Mouse (Mus musculus) midbrain, embryonic 10.5 days (tissue): ENCODE measurements around the gene Cnnm1. TPM values are rescaled to one million over a fixed set of nuclear protein-coding genes. Genes with fewer than 3 reads are reported as not detected.

Source experiments
- DNase-seq: peaks from one replicate; pipeline ENCODE4 v3.0.0-alpha.2; 2017; ENCODE audit warnings: low spot score
- H3K27ac ChIP-seq: fragments of 300-500 bp; sonication (generic); replicated peaks from 2 replicates; pipeline ENCODE4 v1.5.1; 2016; ENCODE audit warnings: mild to moderate bottlenecking
- H3K27me3 ChIP-seq: fragments of 300-500 bp; sonication (generic); 2 replicates; pipeline ENCODE4 v1.6.1; 2016; ENCODE audit warnings: low read depth, mild to moderate bottlenecking; ENCODE audit not compliant: poor library complexity, severe bottlenecking
- H3K36me3 ChIP-seq: fragments of 300-500 bp; sonication (generic); 2 replicates; pipeline ENCODE4 v1.6.1; 2016; ENCODE audit warnings: mild to moderate bottlenecking, moderate library complexity
- H3K4me1 ChIP-seq: fragments of 300-500 bp; sonication (generic); 2 replicates; pipeline ENCODE4 v1.6.1; 2016
- H3K4me3 ChIP-seq: fragments of 300-500 bp; sonication (generic); 2 replicates; pipeline ENCODE4 v1.5.1; 2016; ENCODE audit warnings: mild to moderate bottlenecking, moderate library complexity
- H3K9me3 ChIP-seq: fragments of 300-500 bp; sonication (generic); replicated peaks from 2 replicates; pipeline ENCODE4 v1.6.1; 2016; ENCODE audit warnings: mild to moderate bottlenecking
- WGBS: fragments of 180-500 bp; shearing (Covaris S2); methylation state at CpG from one replicate; pipeline ENCODE4 v1.1.7; 2016; 5-methylcytosine and 5-hydroxymethylcytosine counted together
- polyA plus RNA-seq: library from polyadenylated mRNA; unstranded; fragments of >200 nt; fragmentation: Nextera tagmentation; extraction: Ambion mirVana; gene quantifications from 2 replicates; pipeline ENCODE4 v1.2.1, GENCODE M21; 2016

The Cnnm1 gene
- polyA plus RNA-seq, 1 experiment from 2014 or later, result 0.53 TPM

DNA sequence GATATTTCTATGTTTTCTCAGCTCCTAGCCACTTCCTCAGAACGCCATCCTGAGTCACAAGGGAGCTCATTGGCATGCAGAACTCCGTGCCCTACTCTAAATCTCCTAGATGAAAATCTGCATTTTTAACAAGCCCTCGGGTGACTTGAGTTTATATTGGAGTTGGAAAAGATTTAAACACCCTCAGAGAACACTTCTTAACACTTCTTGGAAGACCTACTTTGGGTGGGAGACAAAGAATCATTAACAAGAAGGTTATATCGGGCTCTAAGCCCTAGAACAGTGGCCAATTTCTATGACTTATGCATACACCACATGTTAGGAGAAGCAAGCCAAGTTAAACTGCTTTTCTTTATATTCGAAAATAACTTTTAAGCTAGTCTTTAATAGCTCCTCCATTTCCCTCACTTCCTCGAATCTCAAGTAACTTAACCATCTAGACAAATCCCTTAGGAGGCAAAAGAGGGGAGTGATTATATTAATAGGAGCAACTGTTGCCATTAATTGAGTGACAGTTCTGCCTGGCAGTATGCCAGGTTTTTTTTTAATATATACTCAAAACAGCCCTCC is 4.5 kb downstream of the Cnnm1 start:
- Histone ChIP-seq H3K36me3 (0 out of 2 replicates have a peak, but pooled peaks cover 2% of the 10 kb centered on the region), H3K4me1 (peaks cover 24% of the 10 kb centered on the region), H3K27me3 (peaks cover 41% of the 10 kb centered on the region), H3K27ac (no peak overlapping the region), H3K9me3 (peaks cover 10% of the 10 kb centered on the region; the same call in 1 of the 2 replicates), H3K4me3 (no peak overlapping the region)
- no peak for DNase-seq
- whole genome bisulfite sequencing, result 86% methylated on average over 6 of the region's 6 CpGs

DNA sequence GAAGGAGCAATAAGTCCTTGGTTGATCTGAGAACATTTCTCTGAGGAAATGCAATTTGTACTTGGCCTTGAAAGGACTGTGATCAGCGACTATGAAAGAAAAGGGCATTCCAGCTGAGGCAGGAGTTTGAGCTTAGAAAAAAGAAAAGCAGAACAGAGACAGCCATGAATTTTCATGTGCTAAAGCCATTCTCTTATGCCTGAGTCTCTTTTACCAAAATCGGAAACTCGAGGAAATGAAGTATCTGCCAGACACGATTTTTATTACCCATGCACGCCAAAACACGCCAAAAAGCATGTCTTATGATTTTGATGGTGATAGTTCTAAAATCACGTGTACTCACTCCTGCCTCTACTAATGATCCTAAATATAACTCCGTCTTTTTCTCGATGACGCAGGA is 11.3 kb downstream of the Cnnm1 start:
- 88% methylated on average over 10 of the region's 10 CpGs for WGBS
- H3K27me3 ChIP-seq, result no peaks in the 10 kb centered on the region
- no peak for DNase-seq
- no peak overlapping the region for H3K4me3 ChIP-seq
- no peak overlapping the region for H3K27ac ChIP-seq
- H3K36me3 ChIP-seq, result no peaks in the 10 kb centered on the region
- no peaks in the 10 kb centered on the region for H3K4me1 ChIP-seq
- no peaks in the 10 kb centered on the region for H3K9me3 ChIP-seq

DNA sequence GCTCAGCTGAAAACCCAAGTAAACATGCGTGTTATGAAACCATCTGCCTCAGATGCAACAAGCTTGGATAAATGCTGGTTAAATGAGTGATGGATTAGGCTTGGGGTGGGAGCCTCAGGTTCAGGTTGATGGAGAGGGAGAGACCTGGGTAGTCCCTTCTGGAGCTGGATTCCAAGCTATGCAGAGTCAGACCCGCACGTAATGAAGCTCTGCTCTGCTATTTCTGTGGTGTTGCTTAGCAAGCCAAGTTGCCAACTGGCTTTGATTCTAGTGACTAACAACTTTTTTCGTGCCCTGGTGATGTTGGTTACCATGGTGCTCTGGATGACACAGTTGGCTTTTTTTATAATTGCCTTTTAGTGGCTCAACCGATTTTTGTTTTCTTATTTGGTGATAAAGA is 11.9 kb downstream of the Cnnm1 start:
- H3K4me1 ChIP-seq, result no peaks in the 10 kb centered on the region
- H3K27ac ChIP-seq, result no peak overlapping the region
- no peaks in the 10 kb centered on the region for H3K36me3 ChIP-seq
- 85% methylated on average over 5 of the region's 5 CpGs for WGBS
- no peaks in the 10 kb centered on the region for H3K27me3 ChIP-seq
- H3K4me3 ChIP-seq, result no peak overlapping the region
- H3K9me3 ChIP-seq, result no peaks in the 10 kb centered on the region
- DNase-seq, result no peak

DNA sequence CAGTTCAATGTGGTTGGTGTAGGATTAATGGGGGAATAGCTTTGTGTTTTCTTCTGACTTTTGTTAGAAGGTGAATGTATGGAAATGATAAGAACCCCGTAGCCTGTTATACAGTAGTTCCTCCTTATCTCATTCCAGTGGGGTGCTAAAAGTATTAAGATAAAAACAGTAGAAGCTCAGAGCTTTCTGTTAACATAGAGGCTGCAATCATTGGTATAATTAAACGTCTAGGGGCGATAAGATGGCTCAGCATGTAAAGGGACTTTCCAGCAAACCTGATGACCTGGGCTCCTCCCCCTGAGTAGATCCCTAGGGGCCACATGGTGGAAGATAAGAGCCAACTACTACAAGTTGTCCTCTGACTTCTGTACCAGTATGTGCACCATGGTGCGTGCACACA is 12.8 kb downstream of the Cnnm1 start:
- WGBS, result 82% methylated on average over 4 of the region's 4 CpGs
- H3K4me1 ChIP-seq, result no peaks in the 10 kb centered on the region
- DNase-seq, result no peak
- no peaks in the 10 kb centered on the region for H3K27me3 ChIP-seq
- H3K36me3 ChIP-seq, result no peaks in the 10 kb centered on the region
- no peaks in the 10 kb centered on the region for H3K9me3 ChIP-seq
- H3K4me3 ChIP-seq, result no peak overlapping the region
- no peak overlapping the region for H3K27ac ChIP-seq

DNA sequence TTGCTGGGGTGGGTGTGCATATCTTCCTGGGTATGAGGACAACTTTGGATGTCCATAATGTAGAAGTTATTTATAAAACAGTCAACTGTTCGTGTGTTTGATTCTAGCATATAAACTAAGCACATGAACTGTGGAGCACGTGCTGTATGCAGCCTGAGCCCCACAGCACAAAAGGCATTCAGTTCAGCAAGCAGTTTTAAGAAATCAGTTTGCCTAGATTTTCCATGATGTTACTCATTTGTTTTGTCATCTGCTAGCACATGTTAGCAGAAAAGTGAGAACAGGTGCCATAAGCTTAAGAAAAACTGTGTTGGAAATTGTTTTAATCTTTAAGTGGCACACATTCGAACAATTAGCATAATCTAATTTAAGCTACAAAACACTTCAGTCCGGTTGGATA is 19.7 kb downstream of the Cnnm1 start:
- H3K27ac ChIP-seq, result no peak overlapping the region
- no peaks in the 10 kb centered on the region for H3K36me3 ChIP-seq
- no peaks in the 10 kb centered on the region for H3K9me3 ChIP-seq
- no peaks in the 10 kb centered on the region for H3K4me1 ChIP-seq
- no peaks in the 10 kb centered on the region for H3K27me3 ChIP-seq
- no peak overlapping the region for H3K4me3 ChIP-seq
- WGBS, result 83% methylated on average over 4 of the region's 4 CpGs
- no peak for DNase-seq

DNA sequence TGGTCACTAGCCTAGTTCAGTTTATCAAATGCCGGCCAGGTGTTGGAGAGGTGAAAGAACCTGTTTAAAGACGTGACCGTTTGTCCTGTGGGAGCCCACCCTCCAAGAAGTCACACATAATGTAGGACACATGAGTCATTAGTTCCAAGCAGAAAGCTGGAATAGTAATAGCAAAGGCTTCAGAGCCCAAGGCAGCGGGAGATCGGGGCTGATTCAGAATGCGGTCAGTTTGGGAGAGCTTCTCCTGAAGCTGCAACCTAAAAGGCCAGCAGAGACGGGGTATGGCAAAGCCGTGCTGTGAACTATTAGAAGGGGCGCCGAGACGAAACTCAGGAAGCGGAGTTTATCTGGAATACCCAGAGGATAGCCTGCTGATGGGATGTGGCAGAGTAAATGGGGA is 20.2 kb downstream of the Cnnm1 start:
- 92% methylated on average over 12 of the region's 12 CpGs for WGBS
- H3K4me1 ChIP-seq, result no peaks in the 10 kb centered on the region
- H3K36me3 ChIP-seq, result no peaks in the 10 kb centered on the region
- H3K27me3 ChIP-seq, result no peaks in the 10 kb centered on the region
- H3K27ac ChIP-seq, result no peak overlapping the region
- H3K4me3 ChIP-seq, result no peak overlapping the region
- H3K9me3 ChIP-seq, result no peaks in the 10 kb centered on the region
- DNase-seq, result no peak

DNA sequence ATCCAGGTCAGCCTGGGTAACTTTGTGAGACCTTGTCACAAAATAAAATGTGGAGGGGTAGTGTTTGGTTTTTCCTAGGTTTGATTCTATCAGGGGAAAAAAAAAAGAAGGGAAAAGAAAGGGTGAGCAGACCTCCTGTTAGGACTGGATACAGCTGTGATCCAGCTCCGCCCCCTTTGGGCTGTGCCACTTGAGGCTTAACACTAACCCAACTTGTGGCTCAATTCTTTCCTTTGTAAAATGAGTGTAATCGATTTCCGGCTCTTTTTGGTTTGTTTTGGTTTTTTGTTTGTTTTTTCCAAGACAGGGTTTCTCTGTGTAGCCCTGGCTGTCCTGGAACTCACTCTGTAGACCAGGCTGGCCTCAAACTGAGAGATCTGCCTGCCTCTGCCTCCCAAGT is 21.9 kb downstream of the Cnnm1 start:
- Histone ChIP-seq H3K9me3 (no peaks in the 10 kb centered on the region), H3K4me3 (no peak overlapping the region), H3K36me3 (no peaks in the 10 kb centered on the region), H3K4me1 (no peaks in the 10 kb centered on the region), H3K27ac (no peak overlapping the region), H3K27me3 (no peaks in the 10 kb centered on the region)
- WGBS, result 89% methylated on average over 3 of the region's 3 CpGs
- DNase-seq, result no peak

DNA sequence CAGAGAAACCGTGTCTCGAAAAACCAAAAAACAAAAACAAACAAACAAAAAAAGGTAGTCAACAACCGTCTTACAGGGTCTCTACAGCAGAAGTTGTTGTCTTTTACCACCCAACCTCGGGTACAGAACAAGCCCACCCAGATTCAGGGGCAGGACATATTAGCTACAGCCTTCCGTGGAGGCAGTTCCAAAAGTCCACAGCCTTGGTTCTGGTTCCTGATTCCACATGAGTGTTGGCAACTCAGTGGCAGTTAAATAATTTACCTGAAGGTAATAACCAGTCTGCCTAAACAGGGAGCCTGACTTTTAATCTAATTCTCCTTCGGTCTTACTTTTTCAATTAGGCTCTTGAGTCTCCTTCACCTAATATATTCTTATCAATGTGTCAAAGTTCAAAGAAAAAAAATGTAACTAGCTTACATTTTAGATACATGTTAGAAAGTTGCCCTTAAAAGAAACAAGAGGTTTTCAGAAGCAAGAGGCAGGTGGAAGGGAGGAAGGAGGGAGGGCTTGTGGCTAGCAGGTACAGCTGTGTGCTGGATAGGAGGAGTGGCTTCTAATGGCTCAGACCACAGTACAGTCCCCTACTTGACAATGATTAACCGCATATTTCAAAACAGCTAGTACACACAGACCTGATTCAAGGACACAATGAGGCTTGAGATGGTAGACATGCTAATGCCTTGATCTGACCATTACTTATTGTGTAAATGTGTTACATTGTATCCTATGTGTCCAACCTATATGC is 23.5 kb downstream of the Cnnm1 start:
- Histone ChIP-seq H3K27me3 (no peaks in the 10 kb centered on the region), H3K36me3 (no peaks in the 10 kb centered on the region), H3K9me3 (no peaks in the 10 kb centered on the region), H3K27ac (no peak overlapping the region), H3K4me3 (no peak overlapping the region), H3K4me1 (no peaks in the 10 kb centered on the region)
- 94% methylated on average over 7 of the region's 7 CpGs for WGBS
- no peak for DNase-seq

DNA sequence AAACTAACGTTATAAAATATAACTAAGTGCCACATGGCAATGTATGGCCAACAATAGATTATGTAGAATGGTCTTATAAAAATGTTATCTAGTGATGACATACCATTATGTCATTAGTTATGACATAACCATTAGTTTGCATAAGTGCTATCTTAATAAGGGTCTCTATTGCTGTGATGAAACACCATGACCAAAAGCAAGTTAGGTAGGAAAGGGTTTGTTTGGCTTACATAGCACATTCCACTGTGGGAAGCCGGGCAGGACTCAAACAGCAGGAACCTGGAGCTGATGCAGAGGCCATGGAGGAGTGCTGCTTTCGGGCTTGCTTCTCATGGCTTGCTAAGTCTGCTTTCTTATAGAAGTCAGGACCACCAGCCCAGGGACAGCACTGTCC is 24.1 kb downstream of the Cnnm1 start:
- 86% methylated on average over 3 of the region's 3 CpGs for WGBS
- H3K36me3 ChIP-seq, result no peaks in the 10 kb centered on the region
- H3K27me3 ChIP-seq, result no peaks in the 10 kb centered on the region
- H3K27ac ChIP-seq, result no peak overlapping the region
- no peaks in the 10 kb centered on the region for H3K9me3 ChIP-seq
- H3K4me1 ChIP-seq, result peaks cover 2% of the 10 kb centered on the region
- H3K4me3 ChIP-seq, result no peak overlapping the region
- DNase-seq, result no peak

DNA sequence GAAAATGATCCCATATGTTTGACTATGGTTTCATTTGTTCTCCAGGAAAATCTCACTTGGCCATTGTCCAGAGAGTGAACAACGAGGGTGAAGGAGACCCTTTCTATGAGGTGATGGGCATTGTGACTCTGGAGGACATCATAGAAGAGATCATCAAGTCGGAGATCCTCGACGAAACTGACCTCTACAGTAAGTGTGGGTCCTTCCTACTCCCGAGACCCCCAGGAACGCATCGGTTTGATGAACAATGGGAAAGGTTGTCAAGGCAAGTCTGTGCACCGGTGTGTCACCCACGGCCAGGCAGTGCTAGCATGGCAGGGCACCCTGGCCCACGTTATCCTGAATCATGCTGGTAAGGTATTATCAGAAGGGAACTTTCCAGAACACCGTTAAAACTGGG is 24.8 kb downstream of the Cnnm1 start:
- Histone ChIP-seq H3K27ac (no peak overlapping the region), H3K4me1 (peaks cover 7% of the 10 kb centered on the region), H3K4me3 (no peak overlapping the region), H3K36me3 (no peaks in the 10 kb centered on the region), H3K9me3 (no peaks in the 10 kb centered on the region), H3K27me3 (no peaks in the 10 kb centered on the region)
- DNase-seq, result no peak
- WGBS, result 92% methylated on average over 11 of the region's 11 CpGs

DNA sequence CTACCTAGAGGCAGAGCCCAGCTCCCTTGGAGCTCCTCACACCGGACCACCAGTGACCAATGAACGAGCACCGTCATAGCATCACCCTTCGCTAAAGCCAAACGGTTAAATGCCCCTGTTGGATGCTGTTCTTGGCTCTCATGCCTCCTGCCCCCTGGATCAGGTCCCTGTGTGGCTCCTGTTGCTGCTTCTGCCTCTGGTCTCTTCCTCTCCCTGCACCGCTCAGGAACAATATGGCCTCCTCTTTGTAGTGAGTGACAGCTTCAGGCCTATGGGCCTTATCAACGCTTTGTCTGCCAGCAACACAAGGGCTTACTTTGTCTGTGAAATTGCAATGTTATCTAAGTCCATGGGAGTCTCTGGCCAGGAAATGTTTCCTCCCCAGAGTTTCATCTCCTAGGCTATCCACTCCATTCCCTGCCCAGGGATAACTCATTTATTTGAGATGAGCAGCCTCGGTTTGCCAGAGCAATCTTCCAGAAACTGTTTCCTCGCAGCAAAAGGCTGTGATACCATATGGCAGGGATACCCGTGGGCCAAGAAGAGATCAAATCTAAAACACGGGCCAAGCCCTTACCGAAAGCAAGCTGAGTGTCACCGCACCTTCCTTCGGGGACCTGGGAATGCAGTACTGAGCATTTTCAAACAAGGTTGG is 25.5 kb downstream of the Cnnm1 start:
- Histone ChIP-seq H3K9me3 (no peaks in the 10 kb centered on the region), H3K4me3 (no peak overlapping the region), H3K36me3 (no peaks in the 10 kb centered on the region), H3K27ac (no peak overlapping the region), H3K27me3 (no peaks in the 10 kb centered on the region), H3K4me1 (peaks cover 7% of the 10 kb centered on the region)
- WGBS, result 90% methylated on average over 14 of the region's 14 CpGs
- no peak for DNase-seq

DNA sequence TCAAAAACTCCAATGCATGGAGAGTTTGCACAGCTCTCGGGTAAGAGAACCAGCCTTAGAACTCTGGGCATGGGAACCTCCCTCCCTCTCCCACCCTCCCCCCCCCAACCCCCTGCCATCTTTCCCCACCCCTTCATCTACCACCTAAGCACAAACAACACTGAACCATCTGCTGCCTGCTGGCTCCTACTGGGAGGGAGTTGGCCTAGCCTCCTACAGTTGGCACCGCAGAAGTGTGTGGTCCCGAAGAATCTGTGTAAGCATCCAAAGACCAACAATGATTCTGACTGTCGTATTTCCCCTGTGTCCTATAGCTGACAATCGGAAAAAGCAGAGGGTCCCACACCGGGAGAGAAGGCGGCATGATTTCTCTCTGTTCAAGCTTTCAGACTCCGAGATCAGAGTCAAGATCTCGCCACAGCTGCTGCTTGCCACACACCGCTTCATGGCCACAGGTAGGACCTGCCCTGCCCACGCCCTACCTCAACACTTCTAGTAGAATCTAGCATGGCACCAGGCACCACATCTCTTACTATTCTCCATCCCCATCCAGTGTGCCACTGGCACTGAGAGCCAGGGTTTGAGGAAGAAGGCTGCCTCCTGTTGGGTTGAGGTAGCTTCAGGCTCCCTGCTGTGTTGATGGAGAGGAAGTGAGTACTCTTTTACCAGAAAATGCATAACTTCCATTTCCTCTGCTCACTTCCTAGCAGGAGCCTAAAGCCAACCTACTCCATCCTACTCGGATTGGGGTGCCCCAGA is 27.9 kb downstream of the Cnnm1 start:
- H3K4me3 ChIP-seq, result no peak overlapping the region
- H3K36me3 ChIP-seq, result no peaks in the 10 kb centered on the region
- peaks cover 7% of the 10 kb centered on the region for H3K4me1 ChIP-seq
- no peak for DNase-seq
- no peaks in the 10 kb centered on the region for H3K27me3 ChIP-seq
- WGBS, result 83% methylated on average over 12 of the region's 12 CpGs
- H3K9me3 ChIP-seq, result no peaks in the 10 kb centered on the region
- no peak overlapping the region for H3K27ac ChIP-seq

DNA sequence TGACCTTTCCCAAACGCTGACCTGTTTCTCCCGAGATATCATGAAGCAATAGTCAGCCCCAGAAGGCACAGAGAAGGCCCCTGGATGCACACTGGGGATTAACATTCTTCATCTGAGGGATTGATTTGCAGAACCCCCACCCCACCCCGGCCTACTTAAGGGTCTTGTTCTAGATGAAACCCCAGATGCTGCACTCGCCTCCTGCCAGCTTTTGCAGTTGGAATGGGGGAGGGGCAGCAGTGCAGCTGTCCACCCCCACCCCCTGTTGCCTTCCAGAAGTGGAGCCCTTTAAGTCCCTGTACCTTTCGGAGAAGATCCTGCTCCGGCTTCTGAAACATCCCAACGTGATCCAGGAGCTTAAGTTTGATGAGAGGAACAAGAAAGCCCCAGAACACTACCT is 29.1 kb downstream of the Cnnm1 start:
- Histone ChIP-seq H3K27ac (no peak overlapping the region), H3K36me3 (no peaks in the 10 kb centered on the region), H3K4me1 (peaks cover 7% of the 10 kb centered on the region), H3K27me3 (no peaks in the 10 kb centered on the region), H3K4me3 (no peak overlapping the region), H3K9me3 (no peaks in the 10 kb centered on the region)
- DNase-seq, result no peak
- 52% methylated on average over 7 of the region's 7 CpGs for WGBS
